Mouse (Mus musculus): ENCODE results near the gene Cdh18. TPM values are rescaled to one million over a fixed set of nuclear protein-coding genes. Genes with fewer than 3 reads are reported as not detected.

The Cdh18 gene
- total and polyA plus RNA-seq, 3 experiments = not detected

GRCm38 (mm10) chr15:23403792-23404191 is 855.0 kb downstream of the Cdh18 start:
- H3K4me1 ChIP-seq (ENCODE audit: control insufficient read depth in 1 of 2, insufficient read depth in 2 of 2, low read length in 2 of 2) = no peaks in the 10 kb centered on the region
- H3K36me3 ChIP-seq (ENCODE audit: control insufficient read depth in 1 of 2, insufficient read depth in 2 of 2, low read length in 2 of 2) = no peaks in the 10 kb centered on the region
- no peak overlapping the region for H3K9ac ChIP-seq (ENCODE audit: control insufficient read depth, low read depth, low read length, poor library complexity, severe bottlenecking)
- no peak for TF ChIP-seq POLR2AphosphoS2 (IDR thresholded peaks at IDR 0.05; ENCODE audit: low read length)
- no peak for TF ChIP-seq CHD1 (IDR thresholded peaks at IDR 0.05; ENCODE audit: low read depth, low read length)
- H3K4me3 ChIP-seq (ENCODE audit: control insufficient read depth in 1 of 2, insufficient read depth in 1 of 2, low read depth in 2 of 2, low read length in 2 of 2) = no peak overlapping the region
- H3K9me3 ChIP-seq (replicated peaks; ENCODE audit: insufficient read depth, low read length) = no peaks in the 10 kb centered on the region
- no peak for DNase-seq (ENCODE audit: low read depth, low spot score)
- H3K79me2 ChIP-seq (ENCODE audit: control insufficient read depth, insufficient read depth, low read length, poor library complexity) = no peaks in the 10 kb centered on the region
- H3K27ac ChIP-seq (ENCODE audit: control insufficient read depth, low read depth, low read length) = no peak overlapping the region
- no peaks in the 10 kb centered on the region for H3K27me3 ChIP-seq (ENCODE audit: control insufficient read depth in 1 of 2, insufficient read depth in 2 of 2, low read length in 2 of 2)

GRCm38 (mm10) chr15:23408256-23408655 is 859.4 kb downstream of the Cdh18 start:
- no peak overlapping the region for H3K27ac ChIP-seq (ENCODE audit: control insufficient read depth, low read depth, low read length)
- no peaks in the 10 kb centered on the region for H3K9me3 ChIP-seq (replicated peaks; ENCODE audit: insufficient read depth, low read length)
- no peak for DNase-seq (ENCODE audit: low read depth, low spot score)
- no peaks in the 10 kb centered on the region for H3K36me3 ChIP-seq (ENCODE audit: control insufficient read depth in 1 of 2, insufficient read depth in 2 of 2, low read length in 2 of 2)
- no peaks in the 10 kb centered on the region for H3K4me1 ChIP-seq (ENCODE audit: control insufficient read depth in 1 of 2, insufficient read depth in 2 of 2, low read length in 2 of 2)
- no peak for TF ChIP-seq NELFE (IDR thresholded peaks at IDR 0.05; ENCODE audit: low read depth, low read length)
- no peak for TF ChIP-seq UBTF (IDR thresholded peaks at IDR 0.05; ENCODE audit: borderline replicate concordance, insufficient read depth, low read depth, low read length)
- TF ChIP-seq POLR2AphosphoS5 (IDR thresholded peaks at IDR 0.05; ENCODE audit: borderline replicate concordance, low read depth, low read length) = no peak
- no peak for TF ChIP-seq TCF12 (IDR thresholded peaks at IDR 0.05; ENCODE audit: low read depth, low read length)
- no peak for TF ChIP-seq SMC3 (IDR thresholded peaks at IDR 0.05; ENCODE audit: low read depth, low read length)
- H3K4me3 ChIP-seq (ENCODE audit: control insufficient read depth in 1 of 2, insufficient read depth in 1 of 2, low read depth in 2 of 2, low read length in 2 of 2) = no peak overlapping the region
- H3K79me2 ChIP-seq (ENCODE audit: control insufficient read depth, insufficient read depth, low read length, poor library complexity) = no peaks in the 10 kb centered on the region
- H3K27me3 ChIP-seq (ENCODE audit: control insufficient read depth in 1 of 2, insufficient read depth in 2 of 2, low read length in 2 of 2) = no peaks in the 10 kb centered on the region
- no peak overlapping the region for H3K9ac ChIP-seq (ENCODE audit: control insufficient read depth, low read depth, low read length, poor library complexity, severe bottlenecking)

GRCm38 (mm10) chr15:23416450-23417080 is 867.7 kb downstream of the Cdh18 start:
- Histone ChIP-seq H3K36me3 (ENCODE audit: control insufficient read depth in 1 of 2, insufficient read depth in 2 of 2, low read length in 2 of 2) (no peaks in the 10 kb centered on the region), H3K9ac (ENCODE audit: control insufficient read depth, low read depth, low read length, poor library complexity, severe bottlenecking) (no peak overlapping the region), H3K4me3 (ENCODE audit: control insufficient read depth in 1 of 2, insufficient read depth in 1 of 2, low read depth in 2 of 2, low read length in 2 of 2) (no peak overlapping the region), H3K9me3 (replicated peaks; ENCODE audit: insufficient read depth, low read length) (no peaks in the 10 kb centered on the region), H3K4me1 (ENCODE audit: control insufficient read depth in 1 of 2, insufficient read depth in 2 of 2, low read length in 2 of 2) (peaks cover 3 to 4% of the 10 kb centered on the region in 2 experiments; a peak in 2 of 4 replicates), H3K27me3 (ENCODE audit: control insufficient read depth in 1 of 2, insufficient read depth in 2 of 2, low read length in 2 of 2) (no peaks in the 10 kb centered on the region), H3K27ac (ENCODE audit: control insufficient read depth, low read depth, low read length) (no peak overlapping the region), H3K79me2 (ENCODE audit: control insufficient read depth, insufficient read depth, low read length, poor library complexity) (no peaks in the 10 kb centered on the region)
- no peak for DNase-seq (ENCODE audit: low read depth, low spot score)
- TF ChIP-seq MEF2A (IDR thresholded peaks at IDR 0.05; ENCODE audit: extremely low read depth, insufficient replicate concordance, low read depth, low read length, poor library complexity, severe bottlenecking) = no peak
